Mouse (Mus musculus) embryonic facial prominence, embryonic 14.5 days (tissue): ENCODE results near the gene Cacng5. TPM values are rescaled to one million over a fixed set of nuclear protein-coding genes. Genes with fewer than 3 reads are reported as not detected.

ENCODE experiments used
- ATAC-seq: fragments of 200-750 bp; cut with Nextera tagmentation; 2 replicates; pipeline ENCODE4 v1.8.0; 2017; ENCODE audit warnings: low read depth, moderate number of reproducible peaks, moderate TSS enrichment
- DNase-seq: peaks from one replicate; pipeline ENCODE4 v3.0.0-alpha.2; 2015; ENCODE audit warnings: low spot score
- H3K27ac ChIP-seq: fragments of 300-500 bp; sonication (generic); replicated peaks from 2 replicates; pipeline ENCODE4 v1.5.1; 2014; ENCODE audit warnings: low read depth, mild to moderate bottlenecking, low read length, moderate library complexity
- H3K27me3 ChIP-seq: fragments of 300-500 bp; sonication (generic); replicated peaks from 2 replicates; pipeline ENCODE4 v1.6.1; 2014; ENCODE audit warnings: low read length; ENCODE audit not compliant: control insufficient read depth, insufficient read depth
- H3K36me3 ChIP-seq: fragments of 300-500 bp; sonication (generic); 2 replicates; pipeline ENCODE4 v1.6.1; 2014; ENCODE audit warnings: low read length, mixed read lengths; ENCODE audit not compliant: control insufficient read depth, insufficient read depth
- H3K4me1 ChIP-seq: fragments of 300-500 bp; sonication (generic); 2 replicates; pipeline ENCODE4 v1.6.1; 2014; ENCODE audit warnings: antibody characterized with exemption, low read length; ENCODE audit not compliant: control insufficient read depth, insufficient read depth
- H3K4me2 ChIP-seq: fragments of 300-500 bp; sonication (generic); 2 replicates; pipeline ENCODE4 v1.6.1; 2014; ENCODE audit warnings: low read depth, mild to moderate bottlenecking, low read length, moderate library complexity, mixed read lengths
- H3K4me3 ChIP-seq: fragments of 300-500 bp; sonication (generic); 2 replicates; pipeline ENCODE4 v1.5.1; 2014; ENCODE audit warnings: low read depth, mild to moderate bottlenecking, low read length
- H3K9ac ChIP-seq: fragments of 300-500 bp; sonication (generic); 2 replicates; pipeline ENCODE4 v1.6.1; 2014; ENCODE audit warnings: low read depth, mild to moderate bottlenecking, low read length, moderate library complexity, mixed read lengths
- H3K9me3 ChIP-seq: fragments of 300-500 bp; sonication (generic); 2 replicates; pipeline ENCODE4 v1.6.1; 2016; ENCODE audit warnings: low read length; ENCODE audit not compliant: control insufficient read depth
- WGBS: fragments of 180-500 bp; shearing (Covaris S2); extraction: QIAGEN DNeasy Blood & Tissue Kit; methylation state at CpG from one replicate; pipeline ENCODE4 v1.1.7; 2014; 5-methylcytosine and 5-hydroxymethylcytosine counted together
- polyA plus RNA-seq: library from polyadenylated mRNA; unstranded; fragments of >200 nt; fragmentation: Nextera tagmentation; extraction: Ambion mirVana; gene quantifications from 2 replicates; pipeline ENCODE4 v1.2.1, GENCODE M21; 2014

Cacng5 gene
- polyA plus RNA-seq, 1 experiment from 2014 or later = 0.95 TPM

DNA sequence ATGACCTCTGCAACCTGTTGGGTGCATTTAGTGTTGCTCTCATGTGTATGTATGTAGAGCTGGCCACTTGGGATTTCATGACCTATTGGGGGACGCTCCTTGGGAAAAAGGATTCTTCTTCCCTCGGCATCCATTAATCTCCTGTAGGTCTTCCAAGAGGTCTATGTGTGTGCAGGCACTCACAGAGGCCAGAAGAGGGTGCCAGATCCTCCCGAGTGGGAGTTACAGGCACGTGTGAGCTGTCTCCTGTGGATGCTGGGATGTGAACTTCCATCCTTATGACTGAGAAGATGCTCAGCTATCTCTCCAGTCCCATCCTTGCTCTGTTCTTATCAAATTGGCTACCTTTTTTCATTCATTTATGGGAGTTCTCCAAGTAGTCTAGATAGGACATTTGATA is 14.4 kb downstream of the Cacng5 start:
- H3K4me1 ChIP-seq = no peaks in the 10 kb centered on the region
- no peaks in the 10 kb centered on the region for H3K36me3 ChIP-seq
- no peak overlapping the region for H3K27ac ChIP-seq
- H3K9me3 ChIP-seq = no peaks in the 10 kb centered on the region
- peak; percentile 9 for DNase-seq
- no peak overlapping the region for H3K9ac ChIP-seq
- ATAC-seq = no peak
- no peak overlapping the region for H3K4me3 ChIP-seq
- H3K27me3 ChIP-seq = no peaks in the 10 kb centered on the region
- H3K4me2 ChIP-seq = no peak overlapping the region
- WGBS = 39% methylated on average over 4 of the region's 4 CpGs

- DNase-seq = no peak
- Histone ChIP-seq H3K9ac (no peak overlapping the region), H3K27me3 (no peaks in the 10 kb centered on the region), H3K36me3 (no peaks in the 10 kb centered on the region), H3K4me2 (no peak overlapping the region), H3K4me1 (no peaks in the 10 kb centered on the region), H3K27ac (no peak overlapping the region), H3K9me3 (no peaks in the 10 kb centered on the region), H3K4me3 (no peak overlapping the region)
- ATAC-seq = no peak
- WGBS = 60% methylated on average over 2 of the region's 2 CpGs
Measured at GRCm38 (mm10) chr11:107898698-107899097, 16.2 kb downstream of the Cacng5 start.

DNA sequence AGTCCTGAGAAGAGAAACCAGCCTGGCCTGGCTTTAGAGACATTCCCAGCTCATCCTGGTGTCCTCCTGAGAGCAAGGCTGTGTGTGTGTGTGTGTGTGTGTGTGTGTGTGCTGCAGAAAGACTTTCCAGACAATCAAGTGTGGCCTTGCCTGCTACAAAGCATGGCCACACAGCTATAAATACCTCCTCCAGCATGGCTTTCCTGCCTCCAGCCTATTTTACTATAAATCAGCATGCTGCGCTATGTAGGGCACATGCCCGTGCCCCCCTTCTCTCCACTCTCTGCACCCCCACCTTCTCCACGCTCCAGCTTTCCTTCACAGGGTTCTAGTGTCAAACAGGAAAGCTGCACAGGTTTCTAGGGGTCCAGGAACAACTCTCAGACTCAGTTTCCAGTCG is 19.2 kb downstream of the Cacng5 start:
- DNase-seq (no peak), ATAC-seq (no peak)
- Histone ChIP-seq H3K36me3 (no peaks in the 10 kb centered on the region), H3K27ac (no peak overlapping the region), H3K9ac (no peak overlapping the region), H3K9me3 (no peaks in the 10 kb centered on the region), H3K4me1 (no peaks in the 10 kb centered on the region), H3K4me2 (no peak overlapping the region), H3K4me3 (no peak overlapping the region), H3K27me3 (no peaks in the 10 kb centered on the region)
- 59% methylated on average over 4 of the region's 4 CpGs for WGBS

DNA sequence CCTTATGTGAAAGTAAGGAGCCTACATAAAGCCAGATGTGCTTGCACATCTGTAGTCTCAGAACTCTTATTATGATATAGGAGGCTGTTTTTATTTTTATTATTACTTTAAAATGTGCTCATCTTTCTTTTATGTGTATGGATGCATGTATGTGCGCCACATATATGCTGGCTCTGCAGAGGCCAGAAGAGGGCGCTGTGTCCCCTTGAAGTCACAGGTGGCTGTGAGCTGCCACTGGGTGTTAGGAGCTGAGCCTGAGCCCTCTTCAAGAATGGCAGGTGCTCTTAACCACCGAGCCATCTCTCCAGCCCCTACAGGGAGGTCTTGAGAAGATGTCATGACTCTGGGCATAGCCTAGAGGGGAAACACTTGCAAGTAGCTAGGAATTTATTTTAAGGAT is 23.5 kb downstream of the Cacng5 start:
- Histone ChIP-seq H3K36me3 (no peaks in the 10 kb centered on the region), H3K27me3 (no peaks in the 10 kb centered on the region), H3K4me2 (no peak overlapping the region), H3K4me3 (no peak overlapping the region), H3K9ac (no peak overlapping the region), H3K27ac (no peak overlapping the region), H3K9me3 (no peaks in the 10 kb centered on the region), H3K4me1 (no peaks in the 10 kb centered on the region)
- 81% methylated on average over 3 of the region's 3 CpGs for WGBS
- DNase-seq (no peak), ATAC-seq (no peak)

DNA sequence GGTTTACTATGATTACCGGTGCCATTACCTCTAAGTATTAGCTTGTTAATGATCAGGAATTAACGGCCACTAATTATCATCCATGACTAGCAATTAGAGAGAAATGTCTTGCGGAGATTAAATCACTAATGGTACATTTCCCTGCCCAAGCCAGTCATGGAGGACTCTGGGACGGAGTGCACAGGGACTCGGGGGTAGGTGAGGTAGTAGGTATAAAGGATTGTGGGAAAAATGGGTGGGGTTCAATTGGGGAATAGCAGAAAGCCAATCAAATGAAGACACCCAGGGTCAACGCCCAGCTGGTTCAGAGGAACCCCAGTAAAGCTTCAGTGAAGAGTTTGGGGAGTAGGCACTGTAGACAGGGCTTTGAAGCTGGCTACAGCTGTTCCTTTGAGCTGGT is 27.5 kb downstream of the Cacng5 start:
- Histone ChIP-seq H3K4me3 (no peak overlapping the region), H3K27ac (no peak overlapping the region), H3K9me3 (no peaks in the 10 kb centered on the region), H3K9ac (no peak overlapping the region), H3K36me3 (no peaks in the 10 kb centered on the region), H3K4me1 (no peaks in the 10 kb centered on the region), H3K27me3 (no peaks in the 10 kb centered on the region), H3K4me2 (no peak overlapping the region)
- ATAC-seq (no peak), DNase-seq (no peak)
- WGBS = 88% methylated on average over 6 of the region's 6 CpGs

- no peak for DNase-seq
- no peaks in the 10 kb centered on the region for H3K27me3 ChIP-seq
- WGBS = 73% methylated on average over 5 of the region's 5 CpGs
- no peak overlapping the region for H3K4me3 ChIP-seq
- H3K4me1 ChIP-seq = no peaks in the 10 kb centered on the region
- no peaks in the 10 kb centered on the region for H3K36me3 ChIP-seq
- no peak overlapping the region for H3K27ac ChIP-seq
- H3K9me3 ChIP-seq = no peaks in the 10 kb centered on the region
- no peak for ATAC-seq
- H3K4me2 ChIP-seq = no peak overlapping the region
- no peak overlapping the region for H3K9ac ChIP-seq
Measured at GRCm38 (mm10) chr11:107876840-107877239, 38.0 kb downstream of the Cacng5 start.

GRCm38 (mm10) chr11:107875861-107876494 is 38.9 kb downstream of the Cacng5 start:
- Histone ChIP-seq H3K27ac (no peak overlapping the region), H3K4me2 (no peak overlapping the region), H3K27me3 (no peaks in the 10 kb centered on the region), H3K9me3 (no peaks in the 10 kb centered on the region), H3K36me3 (no peaks in the 10 kb centered on the region), H3K4me1 (no peaks in the 10 kb centered on the region), H3K9ac (no peak overlapping the region), H3K4me3 (no peak overlapping the region)
- 86% methylated on average over 18 of the region's 18 CpGs for WGBS
- no peak for DNase-seq
- ATAC-seq = no peak

DNA sequence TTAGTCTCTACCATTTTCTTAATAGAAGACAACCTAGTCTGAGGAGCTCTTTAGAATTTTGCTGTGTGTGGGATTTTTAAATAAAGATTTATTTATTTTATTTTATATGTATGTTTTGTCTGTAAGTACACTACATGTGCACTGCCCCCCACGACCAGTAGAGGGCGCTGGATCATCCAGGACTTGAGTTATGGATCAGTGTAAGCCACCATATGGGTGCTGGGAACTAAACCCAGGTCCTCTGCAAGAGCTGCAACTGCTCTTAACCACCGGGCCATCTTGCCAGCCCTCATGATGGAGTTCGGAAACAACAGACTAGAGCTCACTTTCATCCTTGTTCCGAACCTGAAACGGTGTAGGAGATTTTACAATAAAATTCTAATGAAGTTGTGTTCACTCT is 42.1 kb downstream of the Cacng5 start:
- no peak for ATAC-seq
- H3K27ac ChIP-seq = no peak overlapping the region
- WGBS = 67% methylated on average over 6 of the region's 6 CpGs
- no peak overlapping the region for H3K4me2 ChIP-seq
- no peak for DNase-seq
- no peaks in the 10 kb centered on the region for H3K4me1 ChIP-seq
- H3K9ac ChIP-seq = no peak overlapping the region
- H3K9me3 ChIP-seq = no peaks in the 10 kb centered on the region
- no peak overlapping the region for H3K4me3 ChIP-seq
- no peaks in the 10 kb centered on the region for H3K27me3 ChIP-seq
- no peaks in the 10 kb centered on the region for H3K36me3 ChIP-seq

- H3K4me1 ChIP-seq = no peaks in the 10 kb centered on the region
- 74% methylated on average over 8 of the region's 8 CpGs for WGBS
Measured at GRCm38 (mm10) chr11:107867509-107867908, 47.3 kb downstream of the Cacng5 start.

More at GRCm38 (mm10) chr11:107867509-107867908, 47.3 kb downstream of the Cacng5 start:
- H3K9me3 ChIP-seq = no peaks in the 10 kb centered on the region
- H3K9ac ChIP-seq = no peak overlapping the region
- H3K27ac ChIP-seq = no peak overlapping the region
- no peak overlapping the region for H3K4me3 ChIP-seq
- no peak for ATAC-seq
- no peaks in the 10 kb centered on the region for H3K27me3 ChIP-seq
- H3K4me2 ChIP-seq = no peak overlapping the region
- no peaks in the 10 kb centered on the region for H3K36me3 ChIP-seq
- DNase-seq = no peak
